Comparison of ENCODE assay signal across 20 mouse cellular contexts in the genomic region with DNA sequence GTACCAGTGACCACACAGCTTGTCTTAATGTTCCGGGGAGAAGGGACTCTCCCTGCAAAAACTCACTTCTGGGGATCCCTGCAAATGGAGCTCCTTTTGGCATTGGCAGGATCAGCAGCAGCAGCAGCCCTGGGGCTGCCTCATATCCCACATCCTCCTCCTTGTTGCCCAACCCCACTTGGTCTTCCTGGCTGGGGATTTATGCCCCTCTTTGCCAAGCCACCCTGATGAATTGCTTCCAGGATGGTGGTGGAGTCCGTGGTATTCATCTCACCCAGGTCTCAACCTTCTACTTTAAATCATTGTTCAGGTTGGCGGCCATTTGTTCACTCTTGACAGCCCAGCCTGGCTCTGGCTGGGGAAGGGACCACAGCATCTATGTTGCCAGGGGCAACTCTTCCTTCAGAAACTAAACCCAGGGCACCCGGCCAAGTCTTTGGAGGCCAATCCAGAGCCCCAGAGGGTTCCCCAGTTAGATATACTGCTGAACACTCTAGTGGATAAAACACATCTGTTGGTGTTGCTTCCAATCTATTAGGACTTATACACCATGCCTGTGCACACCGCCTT.
DNase-seq lines count a peak whose midpoint lies in the region; ATAC-seq lines count a peak whose summit lies in the region.
"Had no signal": no experiment of that assay in that cellular context is flagged by ENCODE, and none has a peak within 500 bp of the region (broad histone marks: within the 10 kb centered on the region; RNA-seq: fewer than 3 reads in every experiment).

No protein-coding gene starts in this region.

- WGBS in neural tube, embryonic 15.5 days = 48% methylated on average over 5 of the region's 5 CpGs

- intact Hi-C loops in left cerebral cortex, postnatal 4 days (cut with DNase I) = no loop called here

- H3K4me3 ChIP-seq in neural tube, embryonic 15.5 days (replicated peaks) = no peak overlapping the region
- H3K4me3 ChIP-seq: erythroblast, embryonic 14.5 days; heart, adult 2 months; layer of hippocampus, adult 2 months; limb, embryonic 10.5 days; liver, embryonic 12.5 days had no signal

- H3K4me2 ChIP-seq in neural tube, embryonic 15.5 days = no peak overlapping the region
- H3K4me2 ChIP-seq: liver, embryonic 12.5 days had no signal

- ATAC-seq in neural tube, embryonic 15.5 days (ENCODE audit: low FRiP score) = peak; percentile 63; the same call in 1 of the 2 replicates
- ATAC-seq: CD4-positive, CD25-positive, alpha-beta regulatory T cell, adult 4 months; inflammation-experienced regulatory T-cells, adult 6 months; liver, embryonic 12.5 days had no signal

- H3K36me3 ChIP-seq in neural tube, embryonic 15.5 days = no peaks in the 10 kb centered on the region
- H3K36me3 ChIP-seq: G1E; limb, embryonic 10.5 days; liver, embryonic 12.5 days had no signal

- DNase-seq in heart, postnatal 4 days = peak; percentile 30
- DNase-seq in heart, adult 8-10 months (ENCODE audit: low spot score) = no peak
- peak; percentile 82 for DNase-seq in left cerebral cortex, postnatal 4 days
- DNase-seq in left cerebral cortex, adult 9 months (ENCODE audit: low spot score in 2 of 2) = no peak
- DNase-seq in right cerebral cortex, postnatal 14 days = peak; percentile 41
- no peak for DNase-seq in right cerebral cortex, adult 2 months (ENCODE audit: low spot score in 2 of 2)
- no peak for DNase-seq in adrenal gland, adult 2 months
- DNase-seq: cerebellum, adult 9-11 months; gastrocnemius, postnatal 10 days; heart, adult 2 months; kidney, adult 9 months; thymus, postnatal 4 days had no signal

- H3K27ac ChIP-seq in neural tube, embryonic 15.5 days (replicated peaks) = no peak overlapping the region
- H3K27ac ChIP-seq: heart, adult 2 months; layer of hippocampus, adult 2 months; limb, embryonic 10.5 days; liver, embryonic 12.5 days had no signal

- H3K9me3 ChIP-seq in neural tube, embryonic 15.5 days (replicated peaks) = no peaks in the 10 kb centered on the region
- H3K9me3 ChIP-seq: limb, embryonic 10.5 days; liver, embryonic 12.5 days had no signal

- H3K9ac ChIP-seq in neural tube, embryonic 15.5 days (replicated peaks) = no peak overlapping the region
- H3K9ac ChIP-seq: liver, embryonic 12.5 days had no signal

- H3K4me1 ChIP-seq in neural tube, embryonic 15.5 days = peaks cover 2% of the 10 kb centered on the region; the same call in 1 of the 2 replicates
- H3K4me1 ChIP-seq: liver, embryonic 12.5 days had no signal

- no peaks in the 10 kb centered on the region for H3K27me3 ChIP-seq in neural tube, embryonic 15.5 days (replicated peaks)
- H3K27me3 ChIP-seq: liver, embryonic 12.5 days had no signal

Comparison
In these comparisons a context has a peak if more than half of its experiments do, and no peak if none do; other contexts are left out.
1. DNase-seq: peak in heart, postnatal 4 days (single experiment), left cerebral cortex, postnatal 4 days (single experiment) and right cerebral cortex, postnatal 14 days (single experiment); none in heart, adult 8-10 months (single experiment), left cerebral cortex, adult 9 months (0 of 2), right cerebral cortex, adult 2 months (0 of 2) and adrenal gland, adult 2 months (single experiment).